Mouse (Mus musculus) MEL (cell line): ENCODE results near the gene Tmem214.

Experiments
- CTCF ChIP-seq, 3 experiments: IDR thresholded peaks in 2 of 3; conservative IDR thresholded peaks in 1 of 3; 2 replicates each; pipeline ENCODE4 v1.5.1; 2011 to 2012; ENCODE audit warnings: low read length in 3 of 3, low read depth in 2 of 3, mild to moderate bottlenecking in 2 of 3, improper control_type of control experiment in 1 of 3, inconsistent platforms in 1 of 3, mixed read lengths in 1 of 3, moderate library complexity in 1 of 3; ENCODE audit not compliant: control insufficient read depth in 1 of 3, insufficient read depth in 1 of 3, poor library complexity in 1 of 3, severe bottlenecking in 1 of 3
- ELF1 ChIP-seq: IDR thresholded peaks from 2 replicates; pipeline ENCODE4 v1.6.1; 2014; ENCODE audit warnings: low read depth, mild to moderate bottlenecking, inconsistent platforms, low read length, improper control_type of control experiment, moderate library complexity
- EP300 ChIP-seq, 2 experiments: IDR thresholded peaks; 2 replicates each; pipeline ENCODE4 v1.6.1; 2011; ENCODE audit warnings: improper control_type of control experiment in 2 of 2, low read length in 2 of 2, low read depth in 1 of 2, mild to moderate bottlenecking in 1 of 2
- MAFK ChIP-seq: IDR thresholded peaks from 2 replicates; pipeline ENCODE4 v1.6.1; 2011; ENCODE audit warnings: low read depth, mild to moderate bottlenecking, low read length, improper control_type of control experiment, borderline replicate concordance

DNA sequence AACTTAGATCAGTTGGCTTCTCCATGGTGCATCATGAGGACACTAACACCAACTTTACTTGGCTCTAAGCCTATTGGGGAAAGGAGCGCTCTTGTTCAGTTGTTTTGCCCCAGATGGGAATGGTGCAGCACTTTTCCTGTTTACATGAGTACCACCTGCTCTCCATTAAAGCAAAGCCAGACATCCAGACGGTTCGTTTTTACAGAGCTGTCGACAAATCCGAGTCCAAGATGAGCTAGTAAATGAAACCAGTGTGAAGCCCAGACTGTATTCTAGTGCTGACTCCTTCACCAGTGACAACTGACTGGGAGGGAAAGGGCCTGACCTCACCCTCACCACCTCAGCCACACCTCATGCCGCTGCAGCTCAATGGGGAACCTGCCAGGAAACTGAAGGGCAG, 10.8 kb downstream of the Tmem214 start:
- no peak for TF ChIP-seq CTCF (IDR thresholded peaks at IDR 0.05 in 2 of 3, conservative IDR thresholded peaks at IDR 0.05 in 1 of 3; ENCODE audit: control insufficient read depth in 1 of 3, insufficient read depth in 1 of 3, low read depth in 2 of 3, low read length in 3 of 3, poor library complexity in 1 of 3, severe bottlenecking in 1 of 3)
- TF ChIP-seq MAFK: no peak
- no peak for TF ChIP-seq EP300 (IDR thresholded peaks at IDR 0.05; ENCODE audit: low read depth in 1 of 2, low read length in 2 of 2)
- TF ChIP-seq ELF1: no peak
